14 mouse cellular contexts compared by ENCODE assay signal in genomic region chr5:131233828-131234227, GRCm38 (mm10).
A peak's percentile ranks its signal among the peaks of the same experiment; 100 is the strongest.
DNase-seq lines count a peak whose midpoint lies in the region; ATAC-seq and TF ChIP-seq lines count a peak whose summit lies in the region.
"Had no signal": no experiment of that assay in that cellular context is flagged by ENCODE, and none has a peak within 500 bp of the region (broad histone marks: within the 10 kb centered on the region; RNA-seq: fewer than 3 reads in every experiment).

No protein-coding gene starts in this region.

- H3K4me2 ChIP-seq in kidney, embryonic 15.5 days: no peak overlapping the region
- H3K4me2 ChIP-seq: neural tube, embryonic 15.5 days had no signal

- no peaks in the 10 kb centered on the region for H3K9me3 ChIP-seq in kidney, embryonic 15.5 days (replicated peaks)
- H3K9me3 ChIP-seq: neural tube, embryonic 15.5 days had no signal

- H3K27ac ChIP-seq in kidney, embryonic 15.5 days: no peak overlapping the region
- H3K27ac ChIP-seq in gastrocnemius, adult 2 months: peak overlapping the region; percentile 92
- H3K27ac ChIP-seq: neural tube, embryonic 15.5 days had no signal

- ATAC-seq in kidney, embryonic 15.5 days (replicated peaks; ENCODE audit: low FRiP score): no peak
- ATAC-seq: activated CD4-positive, CD25-positive, alpha-beta regulatory T cell, adult 4 months; inflammation-experienced regulatory T-cells, adult 6 months; liver, postnatal 0 days had no signal

- 69% methylated on average over 8 of the region's 8 CpGs for WGBS in kidney, embryonic 15.5 days

- H3K27me3 ChIP-seq in kidney, embryonic 15.5 days: no peaks in the 10 kb centered on the region
- H3K27me3 ChIP-seq: neural tube, embryonic 15.5 days had no signal

- no peaks in the 10 kb centered on the region for H3K36me3 ChIP-seq in kidney, embryonic 15.5 days
- H3K36me3 ChIP-seq: neural tube, embryonic 15.5 days had no signal

- H3K4me1 ChIP-seq in kidney, embryonic 15.5 days: peaks cover 5% of the 10 kb centered on the region; the same call in 1 of the 2 replicates

- peak; percentile 68 for DNase-seq in kidney, postnatal 10 days
- peak; percentile 90 for DNase-seq in gastrocnemius, adult 2 months
- peak; percentile 77 for DNase-seq in gastrocnemius, postnatal 25 days
- peak; percentile 14 for DNase-seq in lung, postnatal 14 days
- DNase-seq in left cerebral cortex, adult 9 months (ENCODE audit: low spot score in 2 of 2): no peak
- DNase-seq in yolk sac, embryonic 10.5 days (ENCODE audit: low spot score): no peak
- DNase-seq: cerebellum, postnatal 25 days; kidney, postnatal 25 days; liver, postnatal 0 days; right cerebral cortex, adult 18-20 months had no signal

- no peak for TF ChIP-seq CTCF in gastrocnemius, adult 2 months (IDR thresholded peaks at IDR 0.05)

- H3K4me3 ChIP-seq in kidney, embryonic 15.5 days (replicated peaks): no peak overlapping the region
- no peak overlapping the region for H3K4me3 ChIP-seq in gastrocnemius, adult 2 months
- H3K4me3 ChIP-seq: neural tube, embryonic 15.5 days had no signal

- intact Hi-C loops in gastrocnemius, adult 2 months (cut with DNase I): no loop called here

- H3K9ac ChIP-seq in kidney, embryonic 15.5 days: no peak overlapping the region
- H3K9ac ChIP-seq: liver, postnatal 0 days; neural tube, embryonic 15.5 days had no signal

Comparison
In these comparisons a context has a peak if more than half of its experiments do, and no peak if none do; other contexts are left out.
1. DNase-seq: peak in kidney, postnatal 10 days (single experiment), gastrocnemius, adult 2 months (single experiment), gastrocnemius, postnatal 25 days (single experiment) and lung, postnatal 14 days (single experiment); none in left cerebral cortex, adult 9 months (0 of 2) and yolk sac, embryonic 10.5 days (single experiment).